Mouse (Mus musculus): ENCODE measurements around the gene Tmem104. TPM values are rescaled to one million over a fixed set of nuclear protein-coding genes. Genes with fewer than 3 reads are reported as not detected.

Gene Tmem104
- polyA plus RNA-seq, 1 experiment: 6.6 TPM

- Histone ChIP-seq H3K79me3 (ENCODE audit: low read depth) (no peaks in the 10 kb centered on the region), H3K79me2 (ENCODE audit: control insufficient read depth, insufficient read depth) (no peaks in the 10 kb centered on the region), H3K36me3 (ENCODE audit: control insufficient read depth, insufficient read depth) (peaks cover 3% of the 10 kb centered on the region), H3ac (ENCODE audit: control insufficient read depth, insufficient read length, low read depth) (no peak overlapping the region), H3K27me3 (ENCODE audit: control insufficient read depth, insufficient read depth, insufficient read length) (peaks cover 64% of the 10 kb centered on the region), H3K4me3 (ENCODE audit: insufficient read depth, poor library complexity, severe bottlenecking) (no peak overlapping the region)
- no peak for TF ChIP-seq CTCF (IDR thresholded peaks at IDR 0.05; ENCODE audit: control insufficient read depth, insufficient read depth, insufficient read length)
- TF ChIP-seq MAX (IDR thresholded peaks at IDR 0.05): no peak
- TF ChIP-seq MYOG (IDR thresholded peaks at IDR 0.05; ENCODE audit: control insufficient read depth, extremely low read depth, insufficient read length): no peak
- no peak for TF ChIP-seq USF1 (IDR thresholded peaks at IDR 0.05; ENCODE audit: low read depth)
- no peak for TF ChIP-seq CEBPB (IDR thresholded peaks at IDR 0.05; ENCODE audit: low read depth)
- TF ChIP-seq FOSL1 (IDR thresholded peaks at IDR 0.05; ENCODE audit: insufficient read depth, low read length, poor library complexity, severe bottlenecking): no peak
- no peak for TF ChIP-seq MYOD1 (IDR thresholded peaks at IDR 0.05; ENCODE audit: control insufficient read depth, insufficient read length, low read depth)
These were observed 78.6 kb downstream of the Tmem104 start for GRCm38 (mm10) chr11:115265771-115266399.

- no peaks in the 10 kb centered on the region for H3K79me2 ChIP-seq (ENCODE audit: control insufficient read depth, insufficient read depth)
- H3K27me3 ChIP-seq (ENCODE audit: control insufficient read depth, insufficient read depth, insufficient read length): peaks cover 59% of the 10 kb centered on the region
- no peak overlapping the region for H3ac ChIP-seq (ENCODE audit: control insufficient read depth, insufficient read length, low read depth)
- H3K79me3 ChIP-seq (ENCODE audit: low read depth): no peaks in the 10 kb centered on the region
- TF ChIP-seq MYOD1 (IDR thresholded peaks at IDR 0.05; ENCODE audit: control insufficient read depth, insufficient read length, low read depth): no peak
- no peak for TF ChIP-seq CEBPB (IDR thresholded peaks at IDR 0.05; ENCODE audit: low read depth)
- TF ChIP-seq CTCF (IDR thresholded peaks at IDR 0.05; ENCODE audit: control insufficient read depth, insufficient read depth, insufficient read length): no peak
- TF ChIP-seq USF1 (IDR thresholded peaks at IDR 0.05; ENCODE audit: low read depth): no peak
- TF ChIP-seq MAX (IDR thresholded peaks at IDR 0.05): no peak
- TF ChIP-seq MYOG (IDR thresholded peaks at IDR 0.05; ENCODE audit: control insufficient read depth, extremely low read depth, insufficient read length): no peak
- no peak for TF ChIP-seq FOSL1 (IDR thresholded peaks at IDR 0.05; ENCODE audit: insufficient read depth, low read length, poor library complexity, severe bottlenecking)
- no peak overlapping the region for H3K4me3 ChIP-seq (ENCODE audit: insufficient read depth, poor library complexity, severe bottlenecking)
- peaks cover 3% of the 10 kb centered on the region for H3K36me3 ChIP-seq (ENCODE audit: control insufficient read depth, insufficient read depth)
These were observed 79.1 kb downstream of the Tmem104 start for GRCm38 (mm10) chr11:115266400-115266778.

GRCm38 (mm10) chr11:115267061-115267883 lies 80.0 kb downstream of the Tmem104 start, which contains the start of gene Grin2c:
TSS of gene Grin2c (minus strand) at chr11:115267243.
- no peaks in the 10 kb centered on the region for H3K79me3 ChIP-seq (ENCODE audit: low read depth)
- TF ChIP-seq CTCF (IDR thresholded peaks at IDR 0.05; ENCODE audit: control insufficient read depth, insufficient read depth, insufficient read length): no peak
- TF ChIP-seq MAX (IDR thresholded peaks at IDR 0.05): no peak
- no peak for TF ChIP-seq MYOG (IDR thresholded peaks at IDR 0.05; ENCODE audit: control insufficient read depth, extremely low read depth, insufficient read length)
- TF ChIP-seq USF1 (IDR thresholded peaks at IDR 0.05; ENCODE audit: low read depth): no peak
- TF ChIP-seq CEBPB (IDR thresholded peaks at IDR 0.05; ENCODE audit: low read depth): no peak
- no peak for TF ChIP-seq MYOD1 (IDR thresholded peaks at IDR 0.05; ENCODE audit: control insufficient read depth, insufficient read length, low read depth)
- no peak for TF ChIP-seq FOSL1 (IDR thresholded peaks at IDR 0.05; ENCODE audit: insufficient read depth, low read length, poor library complexity, severe bottlenecking)
- no peak within 1 kb of the TSS for H3ac ChIP-seq (ENCODE audit: control insufficient read depth, insufficient read length, low read depth)
- H3K27me3 ChIP-seq (ENCODE audit: control insufficient read depth, insufficient read depth, insufficient read length): peaks cover 50% of the 10 kb centered on the region
- no peak within 1 kb of the TSS for H3K4me3 ChIP-seq (ENCODE audit: insufficient read depth, poor library complexity, severe bottlenecking)
- peaks cover 3% of the 10 kb centered on the region for H3K36me3 ChIP-seq (ENCODE audit: control insufficient read depth, insufficient read depth)
- H3K79me2 ChIP-seq (ENCODE audit: control insufficient read depth, insufficient read depth): no peaks in the 10 kb centered on the region

- H3K4me3 ChIP-seq (ENCODE audit: insufficient read depth, poor library complexity, severe bottlenecking): no peak overlapping the region
- peaks cover 3% of the 10 kb centered on the region for H3K36me3 ChIP-seq (ENCODE audit: control insufficient read depth, insufficient read depth)
- no peak overlapping the region for H3ac ChIP-seq (ENCODE audit: control insufficient read depth, insufficient read length, low read depth)
- peaks cover 43% of the 10 kb centered on the region for H3K27me3 ChIP-seq (ENCODE audit: control insufficient read depth, insufficient read depth, insufficient read length)
- H3K79me3 ChIP-seq (ENCODE audit: low read depth): no peaks in the 10 kb centered on the region
- no peaks in the 10 kb centered on the region for H3K79me2 ChIP-seq (ENCODE audit: control insufficient read depth, insufficient read depth)
- no peak for TF ChIP-seq MYOD1 (IDR thresholded peaks at IDR 0.05; ENCODE audit: control insufficient read depth, insufficient read length, low read depth)
- no peak for TF ChIP-seq USF1 (IDR thresholded peaks at IDR 0.05; ENCODE audit: low read depth)
- no peak for TF ChIP-seq MYOG (IDR thresholded peaks at IDR 0.05; ENCODE audit: control insufficient read depth, extremely low read depth, insufficient read length)
- no peak for TF ChIP-seq CTCF (IDR thresholded peaks at IDR 0.05; ENCODE audit: control insufficient read depth, insufficient read depth, insufficient read length)
- TF ChIP-seq FOSL1 (IDR thresholded peaks at IDR 0.05; ENCODE audit: insufficient read depth, low read length, poor library complexity, severe bottlenecking): no peak
- no peak for TF ChIP-seq CEBPB (IDR thresholded peaks at IDR 0.05; ENCODE audit: low read depth)
- no peak for TF ChIP-seq MAX (IDR thresholded peaks at IDR 0.05)
These were observed 80.7 kb downstream of the Tmem104 start for GRCm38 (mm10) chr11:115267958-115268357.

GRCm38 (mm10) chr11:115269330-115270066 lies 82.2 kb downstream of the Tmem104 start:
- no peak overlapping the region for H3K4me3 ChIP-seq (ENCODE audit: insufficient read depth, poor library complexity, severe bottlenecking)
- no peaks in the 10 kb centered on the region for H3K79me2 ChIP-seq (ENCODE audit: control insufficient read depth, insufficient read depth)
- no peak overlapping the region for H3ac ChIP-seq (ENCODE audit: control insufficient read depth, insufficient read length, low read depth)
- peaks cover 32% of the 10 kb centered on the region for H3K27me3 ChIP-seq (ENCODE audit: control insufficient read depth, insufficient read depth, insufficient read length)
- no peaks in the 10 kb centered on the region for H3K79me3 ChIP-seq (ENCODE audit: low read depth)
- TF ChIP-seq MYOD1 (IDR thresholded peaks at IDR 0.05; ENCODE audit: control insufficient read depth, insufficient read length, low read depth) (no peak), FOSL1 (IDR thresholded peaks at IDR 0.05; ENCODE audit: insufficient read depth, low read length, poor library complexity, severe bottlenecking) (no peak), USF1 (IDR thresholded peaks at IDR 0.05; ENCODE audit: low read depth) (no peak), MAX (IDR thresholded peaks at IDR 0.05) (no peak), CEBPB (IDR thresholded peaks at IDR 0.05; ENCODE audit: low read depth) (no peak), CTCF (IDR thresholded peaks at IDR 0.05; ENCODE audit: control insufficient read depth, insufficient read depth, insufficient read length) (no peak), MYOG (IDR thresholded peaks at IDR 0.05; ENCODE audit: control insufficient read depth, extremely low read depth, insufficient read length) (no peak)
- peaks cover 3% of the 10 kb centered on the region for H3K36me3 ChIP-seq (ENCODE audit: control insufficient read depth, insufficient read depth)

Data from C2C12 (cell line).